Mouse (Mus musculus) megakaryocyte, embryonic 14.5 days (primary cell): ENCODE data around the gene Hmgcs1.

Experiments used
- FLI1 ChIP-seq: IDR thresholded peaks from 2 replicates; pipeline ENCODE4 v1.6.1; 2012; ENCODE audit warnings: low read length, inconsistent platforms, mixed read lengths
- GATA1 ChIP-seq: IDR thresholded peaks from 3 replicates; pipeline ENCODE4 v1.6.1; 2012; ENCODE audit warnings: mixed read lengths, low read length, inconsistent platforms, borderline replicate concordance

DNA sequence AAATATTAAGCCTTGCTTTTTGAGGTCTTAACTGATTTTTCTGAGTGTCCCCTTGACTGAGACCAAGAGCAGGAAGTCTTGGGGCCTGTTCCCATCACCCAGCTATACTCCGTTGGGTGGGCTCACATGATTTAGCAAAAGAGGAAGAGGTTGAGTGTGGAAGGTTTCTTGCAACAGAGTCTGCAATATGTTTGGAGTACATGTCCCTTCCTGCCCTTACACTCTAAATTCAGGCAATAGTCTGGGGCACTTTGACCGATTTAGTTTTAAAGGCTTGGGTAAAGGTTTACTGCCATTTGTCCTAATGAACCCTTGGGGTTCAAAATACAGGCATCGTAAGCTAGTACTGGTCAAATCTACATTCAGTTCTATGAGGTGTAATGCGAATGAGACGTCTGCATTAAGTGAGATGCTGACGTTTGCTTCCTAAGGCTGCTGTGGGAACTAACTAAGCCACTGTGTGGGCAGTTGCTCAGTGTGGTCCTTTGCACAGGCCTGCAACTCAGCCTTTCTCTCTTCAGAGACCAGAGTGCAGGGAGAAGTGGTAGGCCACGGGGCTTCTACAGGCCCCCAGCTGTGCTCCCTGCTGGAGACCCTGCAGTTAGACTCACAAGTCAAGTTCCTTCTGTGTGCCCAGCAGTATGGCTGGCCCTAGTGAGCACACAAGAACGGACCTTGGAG, 23.1 kb downstream of the Hmgcs1 start:
- TF ChIP-seq GATA1 (no peak), FLI1 (no peak)
